Mouse (Mus musculus): ENCODE results near the gene Epo. TPM values are rescaled to one million over a fixed set of nuclear protein-coding genes. Genes with fewer than 3 reads are reported as not detected.

Gene Epo
- total RNA-seq, 1 experiment from 2014 or later: not detected

DNA sequence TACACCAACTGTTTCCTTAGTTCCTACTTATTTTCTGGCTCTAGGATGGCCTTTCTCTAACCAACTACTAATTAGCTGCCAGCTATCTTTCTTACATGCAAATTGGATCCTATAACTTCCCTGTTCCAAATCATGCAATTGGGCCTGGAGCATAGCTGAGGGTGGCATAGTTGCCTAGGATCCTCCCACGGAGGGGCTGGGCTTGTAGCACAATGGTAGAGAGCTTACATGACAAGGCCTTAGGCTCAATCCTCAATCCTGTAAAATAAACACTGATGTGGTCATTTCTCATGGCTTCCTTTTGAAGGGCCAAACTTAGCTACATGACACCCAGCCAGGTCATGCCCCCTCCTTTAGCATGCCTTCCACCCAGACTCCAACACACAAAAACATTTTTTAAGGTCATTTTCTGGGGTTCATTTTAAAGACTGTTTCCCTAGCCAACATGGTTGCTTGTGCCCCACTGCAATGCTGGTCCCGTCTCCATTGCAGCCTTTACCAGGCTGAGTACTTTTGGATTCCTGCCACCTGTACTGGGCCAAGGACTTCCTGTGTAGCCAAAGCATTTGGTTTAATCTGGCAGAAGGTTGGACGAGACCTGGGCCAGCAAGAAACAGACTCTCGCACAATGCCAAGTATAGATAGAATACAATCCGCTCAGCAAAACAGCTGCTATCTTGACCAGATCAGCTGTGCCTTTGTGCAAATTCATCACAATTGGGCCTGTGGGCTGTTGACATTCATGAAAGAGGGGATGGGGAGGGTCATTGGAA, 8.9 kb upstream of the Epo start:
- 0 out of 2 replicates have a peak, but pooled peaks have one; percentile 11 for ATAC-seq (replicated peaks; ENCODE audit: low read depth, poor library complexity, severe bottlenecking)

DNA sequence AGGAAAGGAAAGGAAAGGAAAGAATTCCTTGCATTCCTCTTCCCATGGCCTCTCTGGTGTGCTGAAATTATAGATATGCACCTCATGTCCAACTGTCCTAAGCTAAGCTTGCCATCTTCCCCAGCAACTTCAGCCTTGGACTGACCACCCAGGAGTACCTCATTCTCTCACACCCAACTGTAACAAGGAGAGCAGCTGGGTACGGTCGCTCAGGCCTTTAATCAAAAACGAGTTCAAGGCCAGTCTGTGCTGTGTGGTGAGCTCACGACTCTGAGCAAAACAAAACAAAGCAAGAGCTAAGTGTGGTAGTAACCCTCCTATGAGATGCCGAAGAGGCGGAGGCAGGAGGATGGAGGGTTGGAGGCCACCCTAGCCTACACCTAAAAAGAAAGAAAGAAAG, 7.9 kb upstream of the Epo start:
- ATAC-seq (replicated peaks; ENCODE audit: low read depth, poor library complexity, severe bottlenecking): no peak

DNA sequence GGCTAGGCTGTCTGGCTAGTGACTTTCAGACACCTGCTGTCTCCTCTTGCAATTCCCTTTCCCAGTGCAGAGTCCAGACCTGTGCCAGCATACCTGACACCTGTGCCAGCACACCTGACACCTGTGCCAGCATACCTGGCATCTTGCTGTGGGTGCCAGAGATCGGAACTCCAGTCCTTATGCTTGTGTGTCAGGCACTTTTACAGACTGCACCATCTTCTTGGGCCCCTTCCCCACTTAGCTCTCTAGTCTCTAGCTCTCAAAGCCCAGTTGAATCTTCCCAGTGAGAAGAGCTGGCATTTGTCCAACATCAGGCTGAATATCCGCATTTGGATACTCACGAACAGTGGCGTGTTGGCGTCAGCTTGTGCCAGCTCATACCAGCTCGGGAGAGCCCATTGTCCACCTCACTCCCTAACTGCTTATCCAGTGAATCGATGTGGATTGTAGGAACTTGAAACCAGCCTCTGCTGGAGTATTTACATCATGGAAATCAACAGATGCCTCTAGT, 6.3 kb upstream of the Epo start:
- ATAC-seq (replicated peaks; ENCODE audit: low read depth, poor library complexity, severe bottlenecking): no peak

DNA sequence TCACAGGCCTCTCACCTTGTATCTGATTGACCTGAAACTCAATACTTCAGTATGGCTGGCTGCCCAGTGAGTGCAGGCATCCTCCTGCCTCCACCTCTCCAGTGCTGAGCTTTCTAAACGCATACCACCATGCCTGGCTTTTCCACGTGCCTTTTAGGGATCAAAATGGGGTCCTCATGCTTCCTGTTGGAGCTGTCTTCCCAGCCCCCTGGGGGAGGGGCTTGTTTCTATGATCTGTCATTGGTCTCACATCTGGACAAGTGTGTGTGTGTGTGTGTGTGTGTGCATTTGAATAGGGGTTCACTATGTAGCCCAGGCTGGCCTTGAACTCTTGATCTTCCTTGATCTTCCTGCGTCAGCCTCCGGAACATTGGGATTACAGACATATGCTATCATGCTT, 4.4 kb upstream of the Epo start:
- no peak for ATAC-seq (replicated peaks; ENCODE audit: low read depth, poor library complexity, severe bottlenecking)

DNA sequence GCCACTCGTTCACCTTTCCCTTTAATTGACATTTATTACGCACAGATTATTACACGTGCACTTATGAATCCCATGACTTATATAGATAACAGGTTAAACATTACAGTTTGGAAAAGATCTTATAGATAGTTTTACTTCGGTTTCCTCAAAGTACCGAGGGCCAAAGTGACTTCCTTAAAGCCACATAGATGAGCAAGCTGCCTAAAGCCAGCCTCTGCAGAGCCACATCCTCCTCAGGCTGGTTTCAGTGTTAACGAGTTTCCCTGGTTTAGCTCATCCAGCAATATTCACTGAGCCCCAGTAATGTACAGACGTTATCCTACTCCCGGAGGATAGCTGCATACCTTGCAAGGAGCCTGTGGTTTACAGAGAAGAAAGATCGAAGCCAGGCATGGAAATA, 2.3 kb upstream of the Epo start:
- ATAC-seq (replicated peaks; ENCODE audit: low read depth, poor library complexity, severe bottlenecking): no peak

DNA sequence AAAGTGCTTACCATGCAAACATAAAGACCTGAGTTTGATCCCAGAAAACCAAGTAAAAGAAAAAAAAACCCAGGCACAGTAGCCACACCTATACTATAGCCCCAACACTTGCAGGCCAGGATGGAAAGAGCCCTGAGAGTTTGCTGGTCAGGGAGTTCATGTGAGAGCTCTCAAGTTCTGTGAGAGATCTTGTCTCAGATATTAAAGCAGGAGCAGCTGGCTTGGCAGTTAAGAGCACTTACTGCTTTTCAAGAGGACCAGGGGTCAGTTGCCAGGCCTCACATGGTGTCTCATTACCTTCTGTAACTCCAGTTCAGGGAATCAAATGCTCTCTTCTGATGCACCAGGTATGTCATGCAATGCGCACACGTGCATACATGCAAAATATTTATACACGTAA, 1.7 kb upstream of the Epo start:
- no peak for ATAC-seq (replicated peaks; ENCODE audit: low read depth, poor library complexity, severe bottlenecking)

DNA sequence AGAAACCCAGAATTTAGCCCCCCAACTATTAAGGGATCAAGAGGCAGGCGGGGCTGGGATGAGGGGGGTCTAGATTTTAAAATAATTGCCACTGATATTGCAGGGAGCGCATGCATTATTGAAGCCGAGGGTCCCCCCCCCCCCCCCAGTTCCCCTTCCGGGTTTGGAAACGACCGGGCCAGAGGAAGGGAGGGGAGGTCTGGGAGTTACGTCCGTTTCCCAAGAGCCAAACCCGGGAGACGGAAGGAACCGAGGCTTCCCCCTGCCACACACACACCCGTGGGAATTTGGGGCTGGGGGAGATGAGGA, 280 bp downstream of the Epo start:
- ATAC-seq (replicated peaks; ENCODE audit: low read depth, poor library complexity, severe bottlenecking): peak; percentile 15

DNA sequence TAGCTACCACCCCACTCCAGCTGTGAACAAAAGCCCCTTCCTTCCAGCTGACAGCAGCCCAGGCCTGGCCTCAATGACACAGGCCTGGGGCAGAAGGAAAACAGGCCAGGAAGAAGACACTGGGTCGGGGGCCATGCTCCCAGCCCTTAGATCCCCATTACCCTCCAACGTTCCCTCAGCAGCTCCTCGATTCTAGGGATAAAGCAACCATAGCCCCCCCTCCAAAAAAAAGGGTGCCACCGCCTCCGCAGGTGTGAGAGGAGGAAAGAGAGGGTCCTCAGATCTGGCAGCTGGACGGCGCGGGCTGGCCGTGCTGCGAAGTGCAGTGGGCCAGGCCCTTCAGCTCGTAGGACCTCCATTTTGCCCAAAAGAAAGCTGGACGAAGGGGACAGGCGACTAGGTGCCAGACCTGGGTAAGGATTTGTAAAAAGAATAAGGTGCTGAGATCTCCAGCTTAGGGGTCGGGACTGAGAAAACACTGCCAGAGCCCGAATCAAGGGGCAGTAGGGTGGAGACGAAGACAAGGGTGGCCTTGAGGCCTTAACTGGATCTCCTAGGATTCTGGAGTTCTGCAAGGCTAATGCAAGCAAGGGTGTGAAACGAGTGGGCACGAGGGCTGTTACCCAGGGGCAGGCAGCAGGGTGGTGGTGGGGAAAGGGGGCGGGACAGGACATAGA, 773 bp downstream of the Epo start:
- ATAC-seq (replicated peaks; ENCODE audit: low read depth, poor library complexity, severe bottlenecking): no peak

DNA sequence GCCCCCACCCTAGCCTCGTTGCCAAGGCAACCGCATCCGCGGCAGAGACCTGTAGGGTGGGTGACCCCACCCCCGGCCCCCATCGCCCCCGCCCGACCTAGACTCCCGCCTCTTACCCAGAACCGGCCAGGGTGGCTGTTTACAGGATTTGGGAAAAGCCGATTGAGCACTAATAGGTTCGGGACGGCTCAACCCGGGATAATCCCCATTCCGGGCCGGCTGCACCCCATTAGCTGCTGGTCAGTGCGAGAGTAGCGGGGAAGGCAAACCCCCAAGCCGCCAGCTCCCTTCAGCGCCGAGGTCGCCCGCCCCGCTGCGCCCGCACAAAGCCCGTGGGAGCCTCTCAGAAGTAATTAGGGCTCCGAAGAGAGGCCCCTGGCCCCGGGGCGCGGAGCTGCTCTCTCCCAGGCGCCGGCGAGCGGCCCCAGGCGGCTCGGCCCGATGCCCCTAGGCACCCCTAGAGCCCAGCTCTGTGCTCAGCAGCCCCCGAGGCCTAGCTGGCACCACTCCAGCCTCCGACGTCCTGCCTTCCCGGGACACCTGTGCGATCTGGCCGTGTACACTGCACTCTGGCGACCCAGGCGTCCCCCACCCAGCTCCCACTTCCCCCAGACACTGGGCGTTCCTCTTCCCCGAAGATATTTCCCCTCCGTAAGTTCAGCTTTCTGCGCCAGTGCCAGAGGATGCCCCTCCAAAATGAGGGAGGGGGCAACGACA, 1.5 kb downstream of the Epo start:
- no peak for ATAC-seq (replicated peaks; ENCODE audit: low read depth, poor library complexity, severe bottlenecking)

DNA sequence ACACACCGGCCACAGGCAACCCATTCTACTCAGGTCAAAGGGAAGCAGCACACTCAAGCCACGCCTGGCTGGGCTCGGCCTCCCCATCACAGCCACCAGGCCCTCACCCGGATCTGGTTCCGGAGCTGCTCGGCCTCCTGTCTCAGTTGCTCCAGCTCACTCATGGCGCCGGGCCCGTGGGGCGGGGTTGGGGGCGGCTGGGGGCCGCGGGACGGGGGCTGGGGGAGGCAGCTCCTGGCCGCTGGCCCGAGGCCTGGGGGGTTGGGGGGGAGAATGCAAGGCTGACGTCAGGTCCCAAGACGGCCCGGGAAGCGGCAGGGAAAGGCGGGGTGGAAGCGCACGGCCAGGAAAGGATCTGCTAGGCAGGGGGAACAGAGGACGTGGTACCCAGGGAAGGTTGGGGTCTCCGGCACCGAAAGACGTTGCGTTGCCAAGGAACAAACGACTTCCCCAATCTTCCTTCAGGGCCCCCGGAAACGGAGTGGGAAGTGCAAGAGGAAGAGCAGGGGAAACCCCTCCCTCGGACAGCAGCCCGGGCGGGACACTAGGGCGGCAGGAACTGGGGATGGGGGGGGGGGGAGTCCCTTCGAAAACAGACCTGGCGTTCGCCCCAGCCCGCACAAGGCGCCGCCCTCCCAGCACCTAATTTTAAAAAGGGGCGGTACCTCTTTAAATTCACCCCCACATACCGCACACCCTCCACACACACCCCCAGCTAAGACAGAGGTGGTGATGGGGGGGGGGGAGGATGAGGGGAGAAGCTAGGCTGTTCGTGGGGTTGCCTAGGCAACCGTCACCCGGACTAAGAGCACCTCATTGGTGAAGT, 2.2 kb downstream of the Epo start:
- ATAC-seq (replicated peaks; ENCODE audit: low read depth, poor library complexity, severe bottlenecking): 0 out of 2 replicates have a peak, but pooled peaks have one; percentile 5

DNA sequence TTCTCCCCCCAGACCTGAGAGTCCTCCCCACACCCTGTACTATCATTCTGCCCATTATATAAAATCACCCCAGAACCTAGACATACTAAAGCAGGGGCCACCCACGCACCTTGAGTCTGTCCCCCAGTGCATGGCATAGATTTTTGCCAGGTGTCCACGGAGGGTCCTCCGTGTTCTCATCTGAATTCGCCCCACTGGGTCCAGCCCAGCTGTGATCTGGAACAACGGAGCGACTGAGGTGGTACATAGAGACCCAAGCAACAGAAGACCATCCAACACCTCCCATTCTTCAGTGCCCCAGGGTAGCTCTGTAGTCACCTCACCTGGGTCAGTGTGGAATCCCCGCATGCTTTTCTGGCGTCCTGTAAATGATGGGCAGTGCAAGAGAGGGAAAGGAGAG, 3.0 kb downstream of the Epo start:
- no peak for ATAC-seq (replicated peaks; ENCODE audit: low read depth, poor library complexity, severe bottlenecking)

DNA sequence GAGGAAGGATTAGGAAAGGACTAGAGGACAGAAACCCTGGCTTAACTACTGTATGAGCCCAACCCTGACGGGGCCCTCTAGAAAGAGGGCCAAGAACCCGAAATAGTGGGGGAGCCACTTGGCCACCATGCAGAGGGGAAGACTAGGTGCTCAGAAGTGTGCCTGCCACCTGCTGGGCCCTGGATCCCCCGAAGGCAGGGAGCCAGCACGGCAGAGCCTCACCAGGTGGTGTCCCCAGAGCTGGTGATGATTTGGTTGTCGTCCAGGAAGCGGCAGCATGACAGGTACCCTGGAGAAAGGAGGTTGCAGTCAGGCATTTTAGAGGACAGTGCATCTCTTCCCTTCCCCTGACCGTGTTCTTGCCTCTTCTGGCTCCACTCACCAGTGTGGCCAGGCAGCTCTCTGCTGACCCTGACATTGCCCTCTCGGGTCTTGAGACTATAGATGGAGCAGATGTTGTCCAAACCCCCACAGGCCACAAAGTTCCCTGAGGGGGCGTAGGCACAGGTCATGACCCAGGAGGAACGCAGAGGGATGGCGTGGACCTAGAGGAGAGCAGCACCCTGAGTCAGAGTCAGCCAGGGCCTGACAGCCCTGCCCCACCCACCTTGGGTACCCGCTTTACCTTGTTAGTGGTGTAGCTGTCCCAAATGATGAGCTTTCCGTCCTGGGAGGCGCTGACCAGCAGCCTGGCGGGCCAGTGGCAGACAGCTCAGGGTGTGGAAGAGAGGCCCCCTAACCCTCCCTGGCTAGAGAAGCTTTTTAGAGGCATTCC, 3.6 kb downstream of the Epo start:
- ATAC-seq (replicated peaks; ENCODE audit: low read depth, poor library complexity, severe bottlenecking): no peak

DNA sequence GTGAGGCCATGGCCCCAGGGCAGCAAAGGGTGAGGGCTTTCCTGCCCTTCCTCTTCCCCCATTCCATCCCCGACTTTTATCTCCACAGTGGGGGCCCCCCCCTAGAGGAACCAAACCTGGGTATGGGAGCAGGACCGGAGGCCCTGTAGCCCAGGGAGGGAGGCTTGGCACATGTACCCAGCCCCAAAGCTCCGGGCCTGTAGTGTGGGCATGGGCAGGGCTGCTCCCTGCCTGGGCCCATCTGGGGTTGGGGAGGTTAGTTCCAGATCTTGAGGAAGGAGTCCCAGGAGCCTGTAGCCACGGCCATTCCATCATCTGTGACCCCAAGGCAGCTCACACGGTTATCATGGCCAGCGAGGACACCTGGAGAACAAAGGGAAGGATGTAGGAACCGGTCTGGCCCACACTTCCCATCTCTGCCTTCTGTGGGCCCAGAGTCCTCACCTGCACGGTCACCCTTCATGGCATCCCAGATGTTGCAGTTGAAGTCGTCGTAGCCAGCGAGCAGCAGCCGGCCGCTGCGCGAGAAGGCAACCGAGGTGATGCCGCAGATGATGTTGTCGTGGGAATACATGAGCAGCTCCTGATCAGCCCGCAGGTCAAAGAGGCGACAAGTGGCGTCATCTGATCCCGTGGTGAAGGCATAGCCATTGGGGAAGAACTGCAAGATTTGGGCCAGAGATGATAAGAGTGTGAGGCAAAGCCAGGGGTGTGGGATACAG, 4.6 kb downstream of the Epo start:
- ATAC-seq (replicated peaks; ENCODE audit: low read depth, poor library complexity, severe bottlenecking): no peak

DNA sequence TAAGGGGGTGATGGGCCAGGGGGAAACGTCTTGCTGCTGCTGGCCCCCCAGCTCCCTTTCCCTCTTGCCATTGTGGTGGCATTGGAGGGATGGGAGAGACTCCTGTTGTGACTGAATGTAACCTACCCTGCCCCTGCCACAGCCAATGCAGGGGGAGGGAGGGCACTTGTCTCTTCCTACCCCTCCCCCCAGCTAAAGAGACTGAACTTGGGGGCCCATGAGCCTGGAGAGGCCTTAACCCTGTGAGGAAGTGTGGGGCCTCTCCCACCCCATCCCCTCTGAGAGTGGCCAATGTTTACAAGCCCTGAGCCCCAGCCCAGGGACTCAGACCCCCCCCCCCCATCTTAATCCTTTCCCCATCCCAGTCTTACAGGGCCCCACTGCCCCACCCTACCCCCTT, 5.6 kb downstream of the Epo start:
- no peak for ATAC-seq (replicated peaks; ENCODE audit: low read depth, poor library complexity, severe bottlenecking)

DNA sequence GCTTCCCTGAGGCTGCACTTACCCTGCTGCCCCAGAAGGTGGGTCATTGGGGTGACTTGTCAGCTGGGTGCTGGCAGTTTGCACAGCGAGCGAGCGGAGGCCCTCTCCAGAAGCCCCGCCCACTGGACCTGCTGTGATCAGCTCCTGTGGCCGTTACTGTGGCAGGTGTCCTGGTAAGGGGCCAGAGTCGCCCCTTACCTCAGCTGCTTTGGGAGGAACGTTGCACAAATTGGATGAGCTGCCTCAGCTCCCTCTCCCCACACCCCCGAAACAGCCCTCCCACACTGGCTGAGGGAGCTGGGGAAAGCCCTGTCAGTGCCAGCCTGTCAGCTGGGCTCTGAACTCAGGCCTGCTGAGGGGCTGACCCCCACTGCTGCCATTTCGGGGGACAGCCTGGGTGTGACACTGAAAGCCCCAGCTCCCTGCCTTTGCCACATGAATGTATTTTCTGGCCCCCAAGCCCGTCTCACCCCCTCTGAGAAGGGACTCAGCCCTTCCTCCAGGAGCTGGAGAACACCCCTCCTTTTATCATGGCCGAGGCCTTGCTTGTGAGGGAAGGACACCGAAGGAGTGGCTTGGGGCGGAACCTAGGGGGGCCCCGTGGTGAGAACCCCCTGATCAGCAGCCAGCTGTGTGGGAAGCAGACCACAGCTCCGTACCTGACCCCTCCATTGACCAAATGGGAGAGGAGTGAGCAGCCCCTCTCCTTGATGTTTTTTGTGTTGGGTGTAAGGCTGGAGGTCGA, 6.7 kb downstream of the Epo start:
- peak; percentile 55 for ATAC-seq (replicated peaks; ENCODE audit: low read depth, poor library complexity, severe bottlenecking)

DNA sequence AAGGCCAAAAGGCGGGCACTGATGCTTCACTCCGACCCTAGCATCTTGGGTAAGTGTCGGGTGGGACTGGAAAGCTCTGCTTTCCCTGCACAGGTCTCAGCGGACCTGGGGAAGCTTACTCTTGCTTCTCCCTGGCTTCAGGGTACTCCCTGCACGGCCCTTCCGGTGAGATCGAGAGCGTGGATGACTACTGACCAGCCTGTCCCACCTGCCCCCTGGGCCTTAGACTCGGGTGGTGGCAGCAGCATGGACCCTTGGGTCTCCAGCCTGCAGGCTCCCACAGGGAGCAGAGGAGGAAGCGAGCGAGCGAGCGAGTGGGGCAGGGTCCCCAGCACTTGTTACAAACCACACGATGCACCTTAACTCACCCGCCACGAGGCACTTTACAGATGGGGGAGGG, 7.5 kb downstream of the Epo start:
- ATAC-seq (replicated peaks; ENCODE audit: low read depth, poor library complexity, severe bottlenecking): no peak

DNA sequence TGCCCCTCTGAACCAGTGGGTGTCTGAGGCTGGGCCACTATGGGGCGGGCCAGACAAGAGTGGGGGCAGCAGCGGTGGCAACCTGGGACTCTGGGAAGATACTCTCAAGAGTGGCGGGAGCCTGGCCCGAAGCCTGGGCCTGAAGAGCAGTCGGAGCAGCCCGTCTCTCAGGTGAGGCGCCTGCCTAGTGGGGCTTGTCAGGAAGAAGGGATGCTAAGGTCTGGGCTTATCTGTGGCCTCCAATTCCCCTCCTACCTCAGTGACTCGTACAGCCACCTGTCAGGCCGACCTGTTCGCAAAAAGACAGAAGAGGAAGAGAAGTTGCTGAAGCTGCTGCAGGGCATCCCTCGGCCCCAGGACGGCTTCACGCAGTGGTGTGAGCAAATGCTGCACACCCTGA, 8.4 kb downstream of the Epo start:
- ATAC-seq (replicated peaks; ENCODE audit: low read depth, poor library complexity, severe bottlenecking): no peak

DNA sequence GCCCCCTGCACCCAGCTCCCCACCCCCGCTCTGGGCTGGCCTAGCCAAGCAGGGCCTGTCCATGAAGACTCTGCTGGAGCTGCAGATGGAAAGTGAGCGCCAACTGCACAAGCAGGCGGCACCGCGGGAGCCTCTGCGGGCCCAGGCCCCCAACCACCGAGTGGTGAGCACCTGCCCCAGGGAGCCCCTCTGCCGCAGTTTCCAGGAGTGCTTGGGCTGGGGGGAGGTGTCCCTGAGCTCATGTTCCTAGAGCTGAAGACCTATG, 8.9 kb downstream of the Epo start:
- no peak for ATAC-seq (replicated peaks; ENCODE audit: low read depth, poor library complexity, severe bottlenecking)
